Mouse (Mus musculus) embryonic fibroblast, embryonic 13.5 days (primary cell): ENCODE measurements at regions not wholly inside any gene's neighbourhood (a gene's known extent, or its start where the extent isn't known, plus 50 kb on each side); places are given as distances from the start of the nearest gene placed in this dataset.

Experiments
- CTCF ChIP-seq: IDR thresholded peaks from 2 replicates; pipeline ENCODE4 v1.5.1; 2011; ENCODE audit warnings: mild to moderate bottlenecking, control low read depth, low read length, moderate library complexity, borderline replicate concordance; ENCODE audit not compliant: insufficient read depth
- POLR2A ChIP-seq: IDR thresholded peaks from 2 replicates; pipeline ENCODE4 v1.6.1; 2011; ENCODE audit warnings: low read depth, mild to moderate bottlenecking, control low read depth, low read length, moderate library complexity

GRCm38 (mm10) chr1:153999776-154000175 lies 99.7 kb upstream of the Teddm2 start:
- TF ChIP-seq POLR2A (no peak), CTCF (no peak)
